Mouse (Mus musculus): ENCODE measurements at regions not wholly inside any gene's neighbourhood (a gene's known extent, or its start where the extent isn't known, plus 50 kb on each side); places are given as distances from the start of the nearest gene placed in this dataset.
A peak's percentile ranks its signal among the peaks of the same experiment; 100 is the strongest.

GRCm38 (mm10) chrX:21293666-21294065, 118.2 kb upstream of the Gm21876 start:
- TF ChIP-seq CTCF (IDR thresholded peaks at IDR 0.05; ENCODE audit: extremely low read depth, insufficient read depth, insufficient read length, insufficient replicate concordance) (0 out of 2 replicates have a peak, but pooled peaks have one; percentile 9), POLR2A (IDR thresholded peaks at IDR 0.05; ENCODE audit: low read depth, low read length) (no peak)
